Mouse (Mus musculus) brain, embryonic 14.5 days (tissue): Measurements from ENCODE around the gene Sp3.

Experiments used
- CTCF ChIP-seq: fragments of 200-500 bp; IDR thresholded peaks from 2 replicates; pipeline ENCODE4 v1.5.1; 2012; ENCODE audit warnings: inconsistent platforms, mild to moderate bottlenecking, moderate library complexity, borderline replicate concordance; ENCODE audit not compliant: insufficient read depth, insufficient read length; ENCODE audit errors: extremely low read depth
- POLR2A ChIP-seq: fragments of 200-500 bp; IDR thresholded peaks from 2 replicates; pipeline ENCODE4 v1.6.1; 2012; ENCODE audit warnings: mild to moderate bottlenecking, inconsistent platforms, borderline replicate concordance; ENCODE audit not compliant: poor library complexity, insufficient read depth, insufficient read length, severe bottlenecking; ENCODE audit errors: extremely low read depth

DNA sequence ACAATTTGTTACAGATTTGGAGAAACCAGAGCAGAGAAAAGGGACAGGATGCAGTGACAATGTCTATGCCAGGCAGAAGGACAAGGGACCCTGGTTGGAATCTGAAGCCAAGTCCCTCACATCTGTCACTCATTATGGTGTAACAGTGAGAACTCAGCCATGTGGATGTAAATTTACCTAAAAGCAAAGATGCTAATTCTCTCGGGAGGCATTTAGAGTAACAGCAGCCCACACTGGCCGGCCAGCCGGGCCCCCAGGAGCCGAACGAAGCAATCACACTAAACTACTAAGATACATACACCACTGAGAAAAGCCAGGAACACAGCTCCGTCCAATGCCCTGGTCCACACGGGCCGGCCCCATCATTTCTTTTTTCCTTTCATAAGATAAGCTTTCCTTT lies 73.5 kb downstream of the Sp3 start:
- TF ChIP-seq POLR2A (no peak), CTCF (no peak)
